In the genomic region with DNA sequence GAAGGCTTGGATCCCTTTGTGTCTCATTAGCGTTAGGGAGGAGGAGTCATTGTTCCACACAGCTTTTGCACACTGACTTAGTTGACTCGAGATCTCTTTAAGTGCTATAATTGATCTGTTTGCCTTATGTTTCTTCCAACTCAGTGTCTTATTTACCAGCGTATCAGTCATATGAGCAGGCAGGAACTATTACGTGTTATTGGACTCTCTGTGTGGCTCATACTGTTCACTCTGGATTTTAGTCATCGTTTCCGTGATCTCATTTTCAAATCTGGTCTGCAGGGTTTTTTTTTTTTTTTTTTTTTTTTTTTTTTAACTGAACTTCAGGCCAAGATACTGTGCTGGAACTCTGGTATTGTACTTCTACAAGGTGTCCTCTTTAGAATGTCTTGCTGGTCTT, we compare ENCODE assay signal across 12 mouse cellular contexts.
"Had no signal": no experiment of that assay in that cellular context is flagged by ENCODE, and none has a peak within 500 bp of the region (broad histone marks: within the 10 kb centered on the region; RNA-seq: fewer than 3 reads in every experiment).

No protein-coding gene starts in this region.

- H3K9me3 ChIP-seq: limb, embryonic 15.5 days; midbrain, embryonic 12.5 days had no signal

- H3K27ac ChIP-seq: limb, embryonic 15.5 days; liver, embryonic 14.5 days; midbrain, embryonic 12.5 days; stomach, postnatal 0 days had no signal

- H3K4me3 ChIP-seq: limb, embryonic 15.5 days; midbrain, embryonic 12.5 days had no signal

- H3K36me3 ChIP-seq: limb, embryonic 15.5 days; midbrain, embryonic 12.5 days had no signal

- H3K4me2 ChIP-seq: limb, embryonic 15.5 days; midbrain, embryonic 12.5 days had no signal

- H3K9ac ChIP-seq: limb, embryonic 15.5 days; liver, embryonic 14.5 days; midbrain, embryonic 12.5 days had no signal

- ATAC-seq: midbrain, embryonic 16.5 days had no signal

- H3K27me3 ChIP-seq: limb, embryonic 15.5 days; midbrain, embryonic 12.5 days had no signal

- DNase-seq: kidney, postnatal 14 days; layer of hippocampus, adult 9-11 months; layer of hippocampus, postnatal 36 days; lung, adult 18-20 months; right cerebral cortex, adult 18-20 months; right cerebral cortex, postnatal 25 days; thymus, postnatal 4 days had no signal

- H3K4me1 ChIP-seq: limb, embryonic 15.5 days had no signal
